Mouse (Mus musculus) CH12.LX (cell line): ENCODE data around the gene Cacna2d1. TPM values are rescaled to one million over a fixed set of nuclear protein-coding genes. Genes with fewer than 3 reads are reported as not detected.

Experiments used
- DNase-seq: peaks from one replicate; pipeline ENCODE4 v3.0.0-alpha.2; 2013; ENCODE audit errors: extremely low read depth
- H3K27ac ChIP-seq: 2 replicates; pipeline ENCODE4 v1.5.1; 2012; ENCODE audit warnings: low read depth, mild to moderate bottlenecking, control low read depth, moderate library complexity; ENCODE audit not compliant: insufficient read depth
- H3K27me3 ChIP-seq: replicated peaks from 2 replicates; pipeline ENCODE3; 2012; ENCODE audit warnings: inconsistent platforms
- H3K36me3 ChIP-seq, 2 experiments: replicated peaks in 1 of 2; 2 replicates each; pipeline versions ENCODE3 to v1.6.1; 2012; ENCODE audit warnings: inconsistent platforms in 1 of 2, low read length in 1 of 2, mild to moderate bottlenecking in 1 of 2, mixed read lengths in 1 of 2, moderate library complexity in 1 of 2; ENCODE audit not compliant: control insufficient read depth in 1 of 2, insufficient read depth in 1 of 2
- H3K4me1 ChIP-seq, 2 experiments: 2 replicates each; pipeline ENCODE4 v1.6.1; 2012; ENCODE audit warnings: inconsistent platforms in 1 of 2, moderate library complexity in 1 of 2; ENCODE audit not compliant: insufficient read depth in 2 of 2, control insufficient read depth in 1 of 2
- H3K4me2 ChIP-seq: 2 replicates; pipeline ENCODE4 v1.6.1; 2012; ENCODE audit warnings: low read depth, mild to moderate bottlenecking, control low read depth; ENCODE audit not compliant: poor library complexity, insufficient read depth, severe bottlenecking
- H3K4me3 ChIP-seq, 3 experiments: fragments of 150-350 bp in 1 of 3; sonication (generic) in 1 of 3; replicated peaks in 1 of 3; 2 replicates each; pipeline versions ENCODE3 to v1.5.1; 2011 to 2012; ENCODE audit warnings: low read depth in 2 of 3, low read length in 2 of 3, mild to moderate bottlenecking in 2 of 3, moderate library complexity in 2 of 3, control low read depth in 1 of 3, improper control_type of control experiment in 1 of 3, inconsistent platforms in 1 of 3, mixed read lengths in 1 of 3; ENCODE audit not compliant: poor library complexity in 1 of 3
- H3K79me2 ChIP-seq: replicated peaks from 2 replicates; pipeline ENCODE4 v1.6.1; 2012; ENCODE audit warnings: mild to moderate bottlenecking, moderate library complexity; ENCODE audit not compliant: control insufficient read depth, poor library complexity, insufficient read depth, severe bottlenecking; ENCODE audit errors: extremely low read depth
- H3K9ac ChIP-seq: 2 replicates; pipeline ENCODE4 v1.6.1; 2012; ENCODE audit warnings: low read depth, mild to moderate bottlenecking, control low read depth, moderate library complexity; ENCODE audit not compliant: insufficient read depth
- H3K9me3 ChIP-seq: replicated peaks from 2 replicates; pipeline ENCODE3; 2012; ENCODE audit warnings: low read length, inconsistent platforms, mixed read lengths
- BHLHE40 ChIP-seq: IDR thresholded peaks from 2 replicates; pipeline ENCODE4 v1.6.1; 2011; ENCODE audit warnings: mild to moderate bottlenecking, low read depth, low read length, improper control_type of control experiment
- CHD1 ChIP-seq: IDR thresholded peaks from 2 replicates; pipeline ENCODE4 v1.6.1; 2012; ENCODE audit warnings: low read depth, low read length, improper control_type of control experiment, inconsistent platforms
- CHD2 ChIP-seq: IDR thresholded peaks from 2 replicates; pipeline ENCODE4 v1.6.1; 2011; ENCODE audit warnings: low read length, improper control_type of control experiment
- ELF1 ChIP-seq: IDR thresholded peaks from 2 replicates; pipeline ENCODE4 v1.6.1; 2014; ENCODE audit warnings: low read depth, mild to moderate bottlenecking, inconsistent platforms, low read length, improper control_type of control experiment
- EP300 ChIP-seq: IDR thresholded peaks from 2 replicates; pipeline ENCODE4 v1.6.1; 2011; ENCODE audit warnings: low read length, improper control_type of control experiment
- ETS1 ChIP-seq: conservative IDR thresholded peaks from 2 replicates; pipeline ENCODE4 v1.6.1; 2012; ENCODE audit warnings: low read depth, mild to moderate bottlenecking, inconsistent platforms, low read length, improper control_type of control experiment, moderate library complexity
- GABPA ChIP-seq: IDR thresholded peaks from 2 replicates; pipeline ENCODE4 v1.6.1; 2012; ENCODE audit warnings: low read depth, low read length, improper control_type of control experiment, inconsistent platforms; ENCODE audit not compliant: insufficient replicate concordance
- IRF4 ChIP-seq: IDR thresholded peaks from 2 replicates; pipeline ENCODE4 v1.6.1; 2014; ENCODE audit warnings: low read depth, mild to moderate bottlenecking, inconsistent platforms, low read length, improper control_type of control experiment
- KAT2A ChIP-seq: IDR thresholded peaks from 2 replicates; pipeline ENCODE4 v1.6.1; 2012; ENCODE audit warnings: low read length, improper control_type of control experiment, inconsistent platforms; ENCODE audit not compliant: insufficient replicate concordance
- MAX ChIP-seq: IDR thresholded peaks from 2 replicates; pipeline ENCODE4 v1.6.1; 2011; ENCODE audit warnings: low read length, improper control_type of control experiment
- MAZ ChIP-seq: IDR thresholded peaks from 2 replicates; pipeline ENCODE4 v1.6.1; 2012; ENCODE audit warnings: low read depth, mild to moderate bottlenecking, inconsistent platforms, low read length, improper control_type of control experiment, moderate library complexity
- MYC ChIP-seq: IDR thresholded peaks from 2 replicates; pipeline ENCODE4 v1.6.1; 2011; ENCODE audit warnings: low read depth, mild to moderate bottlenecking, improper control_type of control experiment, low read length
- PAX5 ChIP-seq: IDR thresholded peaks from 2 replicates; pipeline ENCODE4 v1.6.1; 2012; ENCODE audit warnings: low read length, inconsistent platforms, mixed read lengths
- POLR2A ChIP-seq: IDR thresholded peaks from 2 replicates; pipeline ENCODE4 v1.6.1; 2011; ENCODE audit warnings: low read depth, mild to moderate bottlenecking, improper control_type of control experiment, low read length
- POLR2AphosphoS2 ChIP-seq: IDR thresholded peaks from 2 replicates; pipeline ENCODE4 v1.6.1; 2011; ENCODE audit warnings: low read depth, low read length, improper control_type of control experiment
- RAD21 ChIP-seq: IDR thresholded peaks from 2 replicates; pipeline ENCODE4 v1.6.1; 2011; ENCODE audit warnings: low read depth, mild to moderate bottlenecking, low read length, improper control_type of control experiment, moderate library complexity
- RCOR1 ChIP-seq: conservative IDR thresholded peaks from 2 replicates; pipeline ENCODE4 v1.6.1; 2012; ENCODE audit warnings: low read depth, mild to moderate bottlenecking, inconsistent platforms, low read length, improper control_type of control experiment
- SIN3A ChIP-seq: IDR thresholded peaks from 2 replicates; pipeline ENCODE4 v1.6.1; 2012; ENCODE audit warnings: low read length, improper control_type of control experiment, inconsistent platforms
- SMC3 ChIP-seq: IDR thresholded peaks from 2 replicates; pipeline ENCODE4 v1.6.1; 2011; ENCODE audit warnings: low read depth, low read length, improper control_type of control experiment
- TBP ChIP-seq: conservative IDR thresholded peaks from 2 replicates; pipeline ENCODE4 v1.6.1; 2011; ENCODE audit warnings: low read depth, low read length, improper control_type of control experiment
- TCF12 ChIP-seq: IDR thresholded peaks from 2 replicates; pipeline ENCODE4 v1.6.1; 2014; ENCODE audit warnings: low read depth, mild to moderate bottlenecking, inconsistent platforms, low read length, improper control_type of control experiment
- UBTF ChIP-seq: IDR thresholded peaks from 2 replicates; pipeline ENCODE4 v1.6.1; 2012; ENCODE audit warnings: low read depth, mild to moderate bottlenecking, inconsistent platforms, low read length, improper control_type of control experiment, moderate library complexity
- USF1 ChIP-seq: IDR thresholded peaks from 2 replicates; pipeline ENCODE4 v1.6.1; 2014; ENCODE audit warnings: low read depth, mild to moderate bottlenecking, inconsistent platforms, low read length, improper control_type of control experiment
- USF2 ChIP-seq: conservative IDR thresholded peaks from 2 replicates; pipeline ENCODE4 v1.6.1; 2011; ENCODE audit warnings: low read depth, low read length, improper control_type of control experiment
- ZMIZ1 ChIP-seq: IDR thresholded peaks from 2 replicates; pipeline ENCODE4 v1.6.1; 2012; ENCODE audit warnings: low read depth, mild to moderate bottlenecking, inconsistent platforms, low read length, improper control_type of control experiment
- ZNF384 ChIP-seq: IDR thresholded peaks from 2 replicates; pipeline ENCODE4 v1.6.1; 2012; ENCODE audit warnings: low read depth, low read length, improper control_type of control experiment, inconsistent platforms
- dilution Hi-C: fragments of 300-500 bp; cut with MboI; formaldehyde crosslinking; loops from 2 replicates; pipeline ENCODE4 v1.14.3; 2020; ENCODE audit warnings: low sequenced_read_pairs; ENCODE audit not compliant: extremely low pct_unique_long_range_greater_than_20kb, extremely low pct_ligation_motif_present
- in situ Hi-C: fragments of 300-500 bp; cut with MboI; formaldehyde crosslinking; loops from 3 replicates; pipeline ENCODE4 v1.14.3; 2019; ENCODE audit warnings: low sequenced_read_pairs, low pct_ligation_motif_present, low pct_unique_long_range_greater_than_20kb, mixed read lengths
- polyA plus RNA-seq: library from polyadenylated mRNA; unstranded; fragments of >175 nt; gene quantifications from 2 replicates; pipeline ENCODE4 v1.2.1, GENCODE M21; 2012; ENCODE audit warnings: low read depth; ENCODE audit not compliant: insufficient read length
- total RNA-seq, 2 experiments: library from RNA; depleted of rRNA; stranded (reverse); fragments of 300-350 nt in 1 of 2; fragments of >200 nt in 1 of 2; gene quantifications; 2 replicates each; pipeline ENCODE4 v1.2.3; 2012 to 2014

Gene Cacna2d1
- total and polyA plus RNA-seq, 3 experiments: 0.13 to 1.3 (median 0.28) TPM

- TF ChIP-seq MAX: no peak
- no peak for TF ChIP-seq MAZ
- TF ChIP-seq CHD1: no peak
- no peak for TF ChIP-seq POLR2AphosphoS2
- TF ChIP-seq BHLHE40: no peak
- no peak for TF ChIP-seq ETS1
- TF ChIP-seq TBP: no peak
- no peak for TF ChIP-seq SIN3A
- TF ChIP-seq USF1: no peak
- no peak for TF ChIP-seq PAX5
- TF ChIP-seq RAD21: no peak
- TF ChIP-seq ZMIZ1: no peak
- no peak for TF ChIP-seq USF2
- no peak for TF ChIP-seq MYC
- TF ChIP-seq EP300: no peak
- no peak for TF ChIP-seq IRF4
- Histone ChIP-seq H3K79me2 (no peaks in the 10 kb centered on the region), H3K4me1 (no peaks in the 10 kb centered on the region), H3K9ac (no peak overlapping the region), H3K4me2 (no peak overlapping the region), H3K4me3 (no peak overlapping the region), H3K36me3 (no peaks in the 10 kb centered on the region), H3K27ac (no peak overlapping the region), H3K9me3 (peaks cover 7% of the 10 kb centered on the region), H3K27me3 (no peaks in the 10 kb centered on the region)
- no peak for DNase-seq
- dilution Hi-C loops: no loop called here
- in situ Hi-C loops: no loop called here
Measured at GRCm38 (mm10) chr5:15985228-15985858, 50.9 kb downstream of the Cacna2d1 start.

GRCm38 (mm10) chr5:15985901-15986300 lies 51.4 kb downstream of the Cacna2d1 start:
- no peak overlapping the region for H3K4me3 ChIP-seq
- no peak for DNase-seq
- peaks cover 7% of the 10 kb centered on the region for H3K9me3 ChIP-seq
- H3K27ac ChIP-seq: no peak overlapping the region
- no peaks in the 10 kb centered on the region for H3K36me3 ChIP-seq
- no peak for TF ChIP-seq GABPA
- no peak for TF ChIP-seq IRF4
- no peak for TF ChIP-seq ETS1
- TF ChIP-seq ZMIZ1: no peak
- no peak for TF ChIP-seq ELF1
- no peak for TF ChIP-seq TCF12
- TF ChIP-seq ZNF384: no peak
- no peak for TF ChIP-seq SMC3
- no peak for TF ChIP-seq UBTF
- no peak for TF ChIP-seq RCOR1
- TF ChIP-seq RAD21: no peak
- TF ChIP-seq KAT2A: no peak
- TF ChIP-seq POLR2A: no peak
- TF ChIP-seq CHD1: no peak
- TF ChIP-seq USF1: no peak
- TF ChIP-seq PAX5: no peak
- TF ChIP-seq CHD2: no peak
- no peak for TF ChIP-seq SIN3A
- TF ChIP-seq TBP: no peak
- in situ Hi-C loops (no loop called here), dilution Hi-C loops (no loop called here)
- H3K4me2 ChIP-seq: no peak overlapping the region
- no peaks in the 10 kb centered on the region for H3K4me1 ChIP-seq
- H3K27me3 ChIP-seq: no peaks in the 10 kb centered on the region
- H3K79me2 ChIP-seq: no peaks in the 10 kb centered on the region
- no peak overlapping the region for H3K9ac ChIP-seq
